Mouse (Mus musculus) embryo, embryonic 11.5 days (tissue): ENCODE data around the gene Hoxd11.

Experiments used
- DNase-seq: peaks from one replicate; pipeline ENCODE4 v3.0.0-alpha.2; 2012; ENCODE audit warnings: low read depth, low spot score

Hoxd11 gene

DNA sequence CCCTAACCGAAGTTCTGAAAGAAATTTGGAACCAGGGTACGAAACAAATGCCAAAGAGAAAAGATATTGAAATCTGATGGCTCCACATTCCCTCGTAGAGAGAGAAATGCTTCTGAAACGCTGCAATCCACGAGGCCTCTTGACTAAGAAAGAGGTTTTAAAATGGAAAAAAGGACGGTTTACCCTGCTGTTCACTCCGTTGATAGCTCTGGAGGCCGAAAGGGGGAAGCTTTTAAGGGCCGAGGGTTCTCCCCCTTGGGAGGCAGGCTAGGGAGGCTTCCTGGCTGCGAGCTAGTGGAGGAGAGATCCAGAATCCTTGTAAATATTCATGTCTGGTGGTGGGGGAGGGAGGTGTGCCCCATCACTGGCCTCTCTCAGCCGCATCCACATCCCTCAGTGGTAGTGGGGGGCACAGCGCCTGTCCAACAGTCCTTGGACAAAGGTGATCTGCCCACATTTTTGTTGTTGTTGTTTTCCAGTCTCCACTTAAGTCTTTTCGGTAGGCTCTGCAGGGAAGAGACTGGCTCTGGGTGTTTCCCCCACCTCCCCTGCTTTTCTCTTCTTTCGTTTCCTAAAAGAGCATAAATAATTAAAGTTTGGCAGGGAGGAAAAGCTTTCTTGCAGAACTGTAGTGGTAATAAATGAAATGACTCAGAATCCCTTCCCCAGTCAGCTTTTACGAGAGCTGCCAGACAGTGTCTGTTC is at the start of gene Hoxd11:
Gene Hoxd11 (plus strand): TSS at position 667 of the 705 bp plus-strand sequence.
- DNase-seq = no peak

DNA sequence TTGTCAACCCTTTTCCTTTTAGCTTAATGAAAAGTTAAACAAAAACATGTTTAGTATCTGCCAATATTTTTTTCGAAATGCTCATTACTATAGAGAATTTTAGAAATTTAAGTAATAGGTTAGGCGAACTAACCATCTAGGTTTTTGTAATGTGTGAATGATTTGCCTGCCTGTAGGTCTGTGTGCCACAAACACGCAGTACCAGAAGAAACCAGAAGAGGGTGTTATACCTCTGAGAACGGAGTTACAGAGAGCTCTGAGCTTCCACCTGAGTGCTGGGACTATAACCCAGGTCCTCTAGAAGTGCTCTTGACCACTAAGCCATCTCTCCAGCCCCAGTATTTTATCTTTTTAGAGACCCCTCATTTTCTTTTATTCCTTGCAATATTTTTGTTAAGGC is 43.9 kb upstream of the Hoxd11 start:
- DNase-seq = no peak

DNA sequence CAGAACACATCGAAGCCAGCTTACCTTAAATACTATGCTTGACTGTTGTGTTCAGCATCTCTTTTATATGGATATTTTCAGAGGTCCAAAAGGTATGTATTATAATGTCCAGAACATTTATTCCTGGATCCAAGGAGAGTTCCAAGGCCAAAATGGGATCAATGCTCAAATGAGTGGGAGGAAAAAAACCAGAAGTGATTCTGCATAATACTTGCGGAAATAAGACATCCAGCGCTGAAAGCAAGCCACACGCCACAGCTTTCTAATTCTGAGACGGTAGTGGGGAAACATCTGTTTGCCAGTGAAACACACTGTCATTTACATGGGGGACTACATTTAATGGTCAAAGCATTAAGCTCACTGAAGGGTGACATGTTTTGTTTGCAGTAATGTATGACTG is 36.9 kb upstream of the Hoxd11 start:
- no peak for DNase-seq

DNA sequence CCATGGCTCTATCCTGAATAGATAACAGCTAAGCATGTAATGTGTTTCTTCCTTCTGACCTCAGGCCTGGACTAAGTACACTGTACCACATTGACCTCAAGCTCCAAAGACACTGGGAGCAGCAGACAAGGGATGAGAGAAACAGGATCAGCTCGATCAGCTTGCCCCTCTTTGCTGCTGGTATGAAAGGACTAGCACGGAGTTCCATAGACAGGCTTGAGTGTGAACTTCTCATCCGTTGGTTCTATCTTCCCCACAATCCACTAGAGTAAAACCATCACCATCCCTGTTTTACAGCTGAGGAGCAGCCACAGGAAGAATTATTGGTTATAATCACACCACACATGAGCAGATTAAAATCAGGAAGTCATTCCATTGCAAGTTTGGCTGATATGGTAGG is 33.7 kb upstream of the Hoxd11 start:
- no peak for DNase-seq

DNA sequence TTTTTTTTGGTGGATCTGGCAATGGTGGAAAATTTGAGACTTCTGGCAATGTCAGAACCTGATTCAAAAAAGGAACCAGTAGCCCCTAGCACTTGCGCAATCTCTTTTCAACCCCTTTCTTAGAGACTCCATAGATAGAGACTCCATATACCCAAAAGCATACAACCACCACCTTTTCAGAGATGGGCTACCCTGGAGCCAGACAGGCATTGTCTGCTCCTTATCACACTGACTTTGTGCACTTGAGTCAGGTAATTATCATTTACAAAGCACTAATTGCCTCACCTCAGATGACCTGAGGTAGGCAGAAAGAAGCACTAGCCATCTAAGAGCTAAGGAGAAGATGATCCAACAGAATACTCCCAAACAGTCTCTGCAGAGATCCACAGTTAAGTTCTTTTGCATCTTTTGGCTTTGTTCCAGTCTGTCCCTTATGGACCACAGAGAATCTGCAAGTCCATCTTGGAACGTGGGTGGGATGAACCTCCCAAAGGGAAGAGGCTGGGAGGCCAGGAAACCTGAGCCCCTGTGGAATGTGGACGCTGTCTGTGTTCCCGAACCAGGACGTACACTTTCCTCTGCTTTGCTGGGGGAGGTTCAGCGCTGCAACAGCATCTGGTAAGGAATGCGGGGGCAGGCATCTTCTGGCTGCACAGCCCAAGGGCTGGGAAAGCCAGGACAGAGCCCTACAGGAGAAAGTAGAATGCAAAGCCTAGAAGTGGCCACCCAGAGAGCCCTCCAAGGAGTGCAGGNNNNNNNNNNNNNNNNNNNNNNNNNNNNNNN is 32.1 kb upstream of the Hoxd11 start:
- DNase-seq = no peak

DNA sequence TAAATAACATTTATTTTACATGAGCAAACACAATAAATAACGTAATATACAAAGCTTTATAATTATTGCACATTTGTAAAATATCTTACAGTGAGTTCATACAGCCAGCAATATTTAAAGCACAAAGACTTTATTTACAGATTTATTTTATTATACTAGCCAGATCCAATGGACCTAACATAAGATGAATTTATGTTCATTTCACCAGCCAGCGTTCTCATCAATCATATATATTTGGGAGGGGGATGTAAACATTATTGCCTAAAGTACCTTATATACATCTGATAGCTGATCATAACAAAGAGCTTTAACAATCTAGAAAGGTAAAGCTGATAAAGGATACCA is 26.4 kb upstream of the Hoxd11 start:
- no peak for DNase-seq

DNA sequence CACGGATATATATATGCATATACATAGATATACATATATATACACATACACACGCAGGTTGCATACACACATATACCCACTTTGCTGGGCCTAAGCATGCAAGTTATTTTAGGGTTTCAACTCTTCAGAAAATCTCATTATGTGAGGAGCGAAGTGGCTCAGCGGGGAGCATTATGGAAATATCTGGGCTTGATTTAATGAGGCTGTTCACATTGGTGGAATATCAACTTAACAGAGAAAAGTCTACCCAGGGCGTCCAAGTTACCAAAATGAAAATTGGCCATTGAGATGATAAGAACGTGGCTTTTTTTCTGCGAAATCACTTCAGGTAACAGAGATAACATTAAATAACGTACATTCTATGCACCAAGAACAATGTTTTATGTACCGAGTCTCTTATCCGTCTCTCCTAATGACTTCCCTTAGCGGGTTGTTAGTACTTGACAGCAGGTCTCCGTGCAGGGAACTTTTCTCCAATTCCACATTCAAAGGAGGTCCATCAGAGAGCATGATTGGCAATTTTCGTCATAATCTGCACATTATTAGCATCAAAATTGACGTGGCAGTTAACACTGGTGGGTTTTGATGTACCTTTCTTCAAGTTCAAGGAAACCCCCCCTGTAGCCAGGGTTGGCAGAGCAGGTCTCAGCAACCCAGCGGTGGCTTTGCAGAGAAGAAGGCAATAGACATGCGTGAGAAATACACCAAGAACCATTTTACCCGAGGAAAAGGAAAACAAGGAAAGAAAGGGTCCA is 25.4 kb upstream of the Hoxd11 start:
- DNase-seq = no peak

DNA sequence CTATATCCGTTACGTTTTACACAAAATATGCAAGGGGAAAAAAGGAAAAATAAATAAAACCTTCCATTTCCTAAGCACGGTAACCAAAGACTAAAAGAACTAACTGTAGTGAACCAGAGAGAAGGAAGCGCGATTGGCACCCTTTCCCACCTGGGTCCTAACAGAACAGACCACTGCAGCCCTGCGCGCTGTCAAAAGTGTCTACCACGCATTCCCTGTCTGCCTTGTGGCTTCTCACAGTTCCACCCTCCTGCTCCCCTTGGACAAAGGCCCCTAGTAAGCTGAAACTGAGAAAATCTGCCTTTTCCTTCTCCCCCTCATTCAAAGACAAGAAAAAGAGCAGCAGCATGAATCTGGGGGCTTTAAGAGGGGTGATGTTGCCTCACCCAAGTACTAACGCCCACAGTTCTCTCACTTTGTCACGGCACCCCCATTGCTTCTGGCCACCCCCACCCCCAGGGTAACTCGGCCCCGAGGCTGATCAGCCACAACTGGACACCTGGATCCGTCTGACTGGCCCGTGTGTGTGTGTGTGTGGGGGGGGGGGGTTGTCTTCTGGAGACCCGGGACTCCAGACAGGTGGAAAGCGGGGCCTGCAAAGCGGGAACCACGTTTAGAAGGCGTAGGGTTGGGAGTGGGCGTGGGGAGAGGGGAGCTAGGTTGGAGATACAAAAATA is 24.5 kb upstream of the Hoxd11 start:
- DNase-seq = no peak

DNA sequence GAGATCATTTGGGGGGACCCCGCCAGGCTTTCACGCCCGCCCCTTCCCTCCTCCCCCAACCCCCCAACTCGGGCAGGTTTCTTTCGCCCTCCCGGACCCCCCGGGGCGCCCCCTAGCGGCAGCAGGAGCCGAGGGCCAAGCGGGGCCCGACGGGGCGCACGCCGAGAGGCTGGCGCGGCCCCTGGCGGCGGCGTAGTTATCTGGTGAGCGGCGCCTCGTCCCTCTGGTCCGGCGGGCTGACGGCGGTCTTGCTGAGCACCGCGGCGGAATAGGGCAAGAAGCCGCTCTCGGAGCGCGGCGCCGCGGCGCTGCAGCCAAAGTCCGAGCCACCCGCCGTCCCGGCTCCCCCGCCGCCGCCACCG is 24.0 kb upstream of the Hoxd11 start:
- no peak for DNase-seq

DNA sequence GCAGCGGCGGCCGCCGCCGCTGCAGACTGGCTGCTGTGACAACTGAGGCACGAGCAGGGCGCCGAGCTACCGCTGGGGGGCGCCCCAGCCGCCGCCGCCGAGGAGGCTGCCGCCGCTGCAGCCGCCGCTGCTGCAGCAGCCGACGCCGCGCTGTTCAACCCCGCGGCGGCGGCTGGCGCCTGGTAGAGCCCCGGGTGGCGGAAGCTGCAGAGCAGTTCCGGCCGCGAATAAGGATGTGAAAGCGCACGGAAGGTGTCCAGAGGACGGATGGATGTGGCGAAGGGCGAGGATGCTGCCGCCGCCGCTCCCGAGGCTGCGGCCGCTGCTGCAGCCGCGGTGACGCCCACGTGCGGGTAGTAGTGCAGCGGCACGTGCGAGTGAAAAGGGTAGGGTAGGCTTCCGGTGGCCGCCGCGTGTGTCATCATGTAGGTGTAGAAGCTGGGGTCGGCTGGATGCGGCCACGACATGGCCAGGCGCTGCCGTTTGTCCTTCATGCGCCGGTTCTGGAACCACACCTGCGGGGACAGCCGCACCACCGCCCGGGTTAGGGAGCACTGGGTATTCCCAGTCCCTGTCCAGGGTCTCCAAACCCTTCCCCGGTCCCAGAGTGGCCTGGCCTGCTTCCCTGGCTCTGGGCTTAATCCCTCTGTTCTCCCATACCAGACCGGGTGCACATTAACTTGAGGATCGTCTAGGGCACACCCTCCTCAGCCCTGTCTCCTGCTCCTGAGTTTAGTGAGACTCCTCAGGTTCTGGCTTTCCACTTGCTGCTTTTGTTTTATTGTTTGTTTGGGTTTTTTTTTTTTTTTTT is 23.3 kb upstream of the Hoxd11 start:
- no peak for DNase-seq

DNA sequence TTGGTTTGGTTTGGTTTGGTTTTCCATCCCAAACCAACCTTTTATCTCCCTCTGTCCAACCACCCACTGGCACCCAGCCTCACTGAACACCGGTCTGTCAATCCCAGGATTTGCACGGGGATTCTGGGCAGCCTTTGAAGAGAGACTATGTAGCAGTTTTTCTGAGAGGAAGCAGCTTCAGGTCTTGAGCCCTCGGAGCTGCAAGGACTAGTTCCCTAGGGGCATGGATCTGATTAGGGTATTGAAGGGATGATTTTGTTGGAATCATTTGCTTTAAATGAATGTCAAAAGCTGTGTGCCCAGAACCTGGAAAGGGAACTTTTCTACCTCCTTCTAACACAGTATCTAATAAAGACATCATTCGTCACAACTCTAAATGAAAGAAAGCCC is 22.7 kb upstream of the Hoxd11 start:
- DNase-seq = no peak

DNA sequence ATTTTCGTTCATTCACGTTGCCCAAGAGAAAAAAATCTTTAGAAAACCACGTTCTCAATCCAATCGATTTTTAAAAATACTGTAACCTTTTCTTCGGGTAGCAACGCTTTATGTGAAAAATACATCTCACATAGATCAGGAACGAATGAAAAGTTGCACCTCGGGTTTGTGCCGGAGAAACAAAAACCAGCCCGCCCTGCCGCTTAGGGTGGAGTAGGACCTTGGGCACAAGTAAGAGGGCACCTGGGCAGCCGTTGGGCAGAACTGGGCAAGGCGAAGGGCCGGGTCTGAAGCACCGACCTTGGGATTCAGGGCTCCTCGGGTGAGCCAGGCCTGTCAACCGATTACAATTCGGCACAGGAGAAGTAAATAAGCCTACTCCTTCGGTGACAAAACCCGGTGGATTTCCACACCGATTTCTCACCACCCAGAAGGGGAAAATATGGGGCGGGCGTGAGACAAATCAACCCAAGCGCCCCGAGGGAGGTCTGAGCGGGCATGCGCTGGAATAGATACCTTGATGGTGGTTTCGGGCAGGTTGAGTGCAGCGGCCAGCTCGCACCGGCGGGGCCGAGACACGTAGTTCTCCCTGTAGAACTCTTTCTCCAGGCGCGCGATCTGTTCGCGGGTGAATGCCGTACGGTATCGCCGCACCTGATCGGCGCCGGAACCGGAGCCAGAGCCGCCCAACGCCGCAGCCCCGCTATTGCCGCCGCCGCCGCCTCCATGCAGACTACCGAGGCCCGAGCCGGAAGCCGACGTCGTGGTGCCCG is 21.9 kb upstream of the Hoxd11 start:
- no peak for DNase-seq

DNA sequence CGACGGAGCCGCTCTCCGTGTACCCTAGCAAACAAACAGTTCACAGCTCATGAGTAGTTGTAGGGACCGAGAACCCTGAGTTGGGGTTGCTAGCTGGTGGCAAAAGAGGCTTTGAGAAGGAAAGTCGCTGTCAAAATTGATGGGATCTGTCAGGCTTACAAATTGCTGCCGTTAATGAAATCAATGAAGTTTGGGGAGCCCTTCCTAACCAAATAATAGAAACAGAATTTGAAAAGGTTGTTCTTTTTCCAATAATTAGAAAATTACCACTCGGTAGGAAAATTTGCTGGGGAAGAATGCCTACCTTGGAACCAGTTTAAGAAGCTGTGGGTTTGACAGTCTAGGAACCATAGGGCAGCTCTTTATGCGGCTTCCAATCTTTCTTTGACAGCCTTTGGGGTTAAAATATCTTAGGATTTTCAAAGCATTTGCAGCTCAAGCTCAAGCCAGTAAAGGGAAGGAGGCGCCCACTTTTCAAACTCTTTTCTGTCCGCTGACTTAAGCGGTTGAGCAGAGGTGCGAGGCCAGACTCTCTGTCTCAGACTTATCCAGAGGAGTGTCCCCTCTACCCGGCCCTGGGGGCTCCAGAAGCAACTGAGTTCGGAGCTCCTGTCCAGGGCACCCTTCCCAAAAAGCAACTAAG is 21.2 kb upstream of the Hoxd11 start:
- DNase-seq = no peak

DNA sequence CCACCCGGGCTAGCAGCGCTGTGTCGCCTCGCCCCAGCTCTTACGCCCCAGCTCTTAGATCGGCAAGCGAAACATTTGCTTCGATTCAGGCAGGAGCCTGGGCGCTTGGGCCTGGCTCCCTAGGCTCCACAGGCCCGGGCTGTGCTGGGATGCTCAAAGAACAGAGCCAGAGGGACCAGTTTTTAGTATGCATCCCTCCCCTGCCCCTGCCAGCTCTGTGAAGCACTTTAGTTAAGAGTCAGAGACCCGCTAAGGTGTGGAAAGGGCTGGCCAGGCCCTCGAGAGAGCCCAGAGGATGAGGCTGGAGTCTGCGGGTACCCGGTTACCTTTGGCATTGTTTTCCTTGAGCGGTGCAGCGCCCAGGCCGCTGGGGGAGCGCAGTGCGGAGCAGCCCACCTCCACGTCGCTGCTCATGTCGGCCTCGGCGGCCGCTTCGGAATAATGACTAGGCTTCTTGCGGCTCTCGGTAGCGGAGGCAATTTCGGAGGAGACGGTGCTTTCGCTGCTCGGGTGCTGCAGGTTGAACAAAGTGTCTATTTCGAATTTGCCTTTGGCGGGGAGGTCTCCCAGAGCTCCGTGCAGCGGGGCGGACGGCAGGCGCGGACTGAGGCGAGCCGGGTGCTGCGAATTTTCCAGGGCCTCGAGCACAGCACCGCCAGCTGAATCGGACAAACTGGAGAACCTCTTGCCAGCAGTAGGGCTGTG is 20.5 kb upstream of the Hoxd11 start:
- DNase-seq = no peak

DNA sequence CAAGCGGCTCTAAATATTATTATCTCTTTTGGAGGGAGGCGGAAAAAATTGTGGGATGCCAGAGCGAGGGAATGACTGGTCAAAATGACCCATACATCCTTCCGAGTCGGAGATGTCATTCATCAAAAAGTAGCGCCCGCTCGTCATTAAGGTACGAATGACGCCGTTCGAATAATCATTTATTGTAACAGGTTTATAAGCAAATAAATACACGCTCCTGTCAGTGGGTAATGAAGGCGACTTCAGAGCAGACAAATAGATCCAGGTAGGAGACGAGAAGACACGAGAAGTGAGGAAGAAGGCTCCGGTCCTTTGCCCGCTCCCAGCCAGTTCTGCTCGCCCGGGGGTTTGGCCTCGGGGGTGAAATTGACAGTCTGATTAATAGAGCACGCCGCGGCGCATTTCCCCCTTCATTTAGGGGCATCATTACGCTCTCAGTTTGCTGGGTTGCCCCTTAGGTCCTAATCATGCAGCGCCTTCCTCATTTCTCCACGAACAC is 19.8 kb upstream of the Hoxd11 start, which contains the start of gene Evx2:
Gene Evx2 (minus strand): TSS at position 51 of the 499 bp plus-strand sequence.
- DNase-seq = no peak

DNA sequence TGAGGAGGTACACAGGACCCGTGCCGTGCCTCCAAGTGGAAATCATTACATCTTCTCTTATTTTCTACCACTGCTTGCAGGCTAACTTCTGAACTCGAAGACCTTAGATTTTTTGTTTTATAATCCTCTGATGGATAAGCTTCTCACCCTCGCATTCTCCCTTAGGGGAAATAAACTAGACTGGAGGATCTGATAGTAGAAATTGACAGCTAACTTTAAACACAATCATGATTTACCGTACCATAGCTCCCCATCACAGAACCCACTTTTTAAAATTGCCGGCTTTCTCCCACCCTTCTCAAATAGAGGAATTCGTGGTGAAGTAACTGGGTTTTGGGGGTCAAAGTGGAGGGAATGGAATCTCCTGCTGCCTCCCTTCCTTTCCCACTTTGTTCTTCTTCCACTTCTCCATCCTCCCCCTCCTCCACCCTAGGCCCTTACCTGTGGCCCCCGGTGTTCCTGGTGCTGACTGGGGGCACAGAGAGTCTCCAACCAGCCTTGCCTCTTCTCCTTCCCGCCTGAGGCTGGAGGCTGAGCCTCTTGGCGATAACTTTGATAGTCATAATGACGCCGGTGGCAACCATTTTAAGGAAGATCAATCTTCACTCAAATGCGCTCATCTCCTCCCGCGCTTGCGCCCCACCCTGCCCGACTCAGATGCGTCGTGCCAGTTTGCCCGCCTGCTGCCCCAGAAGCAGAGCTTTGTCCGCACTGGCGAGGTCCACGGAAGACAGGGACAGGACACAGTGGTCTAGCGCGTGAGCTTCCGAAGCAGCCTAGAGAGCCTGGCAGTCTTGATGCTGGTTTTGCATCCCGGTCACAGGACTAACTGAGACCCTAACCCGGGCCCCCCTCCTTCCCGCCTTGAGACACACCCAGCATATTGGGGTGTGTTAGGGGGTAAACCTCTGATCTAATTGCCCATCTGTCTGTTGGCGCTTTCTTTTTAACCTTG is 18.7 kb upstream of the Hoxd11 start:
- no peak for DNase-seq

DNA sequence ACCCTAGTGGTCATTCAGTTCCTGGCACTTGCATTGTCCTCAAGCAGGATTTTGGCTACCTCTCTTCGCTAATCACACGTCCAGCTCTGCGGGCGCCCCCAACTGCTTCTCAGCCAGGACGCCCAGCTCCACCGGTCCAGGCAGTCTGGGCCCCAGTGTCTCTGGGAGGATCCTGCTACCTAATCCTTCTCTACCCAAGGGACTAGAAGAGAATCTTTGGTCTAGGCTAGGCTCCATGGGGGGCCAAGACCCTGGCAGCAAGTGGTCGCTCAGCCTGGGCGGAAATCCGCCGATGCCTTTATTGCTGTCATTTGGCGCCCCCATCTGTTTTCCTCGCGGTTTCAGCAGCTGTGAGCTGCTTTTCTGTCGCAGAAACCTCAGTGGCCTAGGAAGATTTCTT is 17.7 kb upstream of the Hoxd11 start:
- DNase-seq = no peak
